Mouse (Mus musculus) ovary, postnatal 10 days (tissue): ENCODE results near the gene Sgtb.

ENCODE experiments used
- DNase-seq: peaks from one replicate; pipeline ENCODE4 v3.0.0; 2022; ENCODE audit warnings: low spot score

Sgtb gene

DNA sequence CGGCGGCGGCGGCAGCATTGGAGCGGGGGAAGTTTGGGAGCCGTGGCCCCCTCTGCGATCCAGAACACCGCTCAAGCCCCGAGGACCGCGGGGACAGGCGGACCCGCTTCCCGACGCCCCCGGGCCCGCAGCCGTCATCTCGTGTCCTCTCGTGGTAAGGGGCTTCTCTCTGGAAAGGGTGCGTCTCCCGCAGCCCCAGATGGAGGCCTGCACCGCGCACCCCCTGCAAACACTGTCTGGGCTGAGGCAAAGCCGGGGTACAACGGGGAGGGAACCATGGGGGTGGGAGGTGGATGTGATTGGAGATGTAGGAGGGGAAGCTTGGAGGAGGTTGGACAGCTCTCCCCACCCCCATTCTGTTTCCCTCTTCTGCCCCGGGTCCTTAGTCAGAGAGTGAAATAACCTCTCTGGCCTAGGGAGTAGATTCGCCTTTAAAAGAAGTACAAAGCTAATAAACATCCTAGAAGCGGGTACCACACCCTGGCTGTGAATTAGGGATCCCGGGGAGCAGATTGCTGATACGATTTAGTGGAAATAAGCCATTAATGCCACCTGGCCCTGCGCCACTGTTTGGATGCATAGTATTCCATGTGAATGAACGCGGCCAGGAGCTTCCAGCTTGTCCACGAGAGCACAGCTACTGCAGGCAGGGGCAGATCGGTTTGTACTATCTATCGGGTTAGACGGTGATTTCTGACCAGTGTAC, 428 bp downstream of the Sgtb start:
- peak; percentile 10 for DNase-seq

DNA sequence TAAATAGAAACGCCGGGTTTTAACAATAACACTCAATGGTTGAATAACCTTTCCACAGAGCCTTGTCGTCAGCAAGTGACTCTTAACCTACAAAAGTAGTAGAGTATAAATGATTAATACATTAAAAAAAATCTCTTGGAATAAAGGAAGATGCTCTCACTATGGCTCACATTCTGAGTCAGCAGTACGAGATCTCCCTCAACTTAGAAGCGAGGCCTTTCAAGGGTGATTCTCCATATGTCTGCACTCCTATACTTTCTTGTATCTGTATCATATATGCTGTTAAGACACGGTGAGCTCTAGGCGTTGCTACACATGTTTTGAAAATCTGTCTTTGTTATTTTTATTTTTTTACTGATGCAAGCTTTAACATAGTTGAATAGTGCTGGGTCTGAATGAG, 985 bp downstream of the Sgtb start:
- no peak for DNase-seq

DNA sequence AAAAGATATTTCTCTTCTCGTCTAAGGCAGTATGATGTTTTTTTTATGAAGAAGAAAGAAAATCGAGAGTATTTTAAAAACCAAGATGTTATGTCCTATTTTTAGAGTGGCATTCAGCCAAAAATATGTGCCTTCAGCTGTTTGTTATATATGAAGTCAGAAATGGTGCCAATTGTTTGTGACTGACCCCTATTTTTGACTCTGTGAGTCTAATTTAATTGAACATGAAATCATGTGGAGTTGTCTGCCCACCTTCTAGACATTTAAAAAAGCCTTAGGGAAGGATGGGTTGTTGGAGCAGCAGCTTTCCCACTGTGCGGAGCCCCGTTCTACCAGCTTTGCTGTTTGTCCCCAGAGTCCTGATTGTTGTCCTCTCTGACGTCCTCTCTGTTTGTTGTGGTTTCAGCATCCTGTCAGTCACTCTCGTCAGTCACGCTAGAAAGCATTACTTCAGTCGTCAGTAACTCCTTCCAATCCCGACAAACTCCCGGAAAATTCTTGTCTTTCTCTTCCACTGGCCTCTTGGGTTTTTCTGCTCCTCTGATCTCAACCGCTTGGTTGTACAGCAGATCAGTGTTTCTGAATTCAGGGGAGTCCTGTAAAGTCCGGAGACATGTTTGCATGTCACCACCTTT, 2.8 kb downstream of the Sgtb start:
- no peak for DNase-seq

DNA sequence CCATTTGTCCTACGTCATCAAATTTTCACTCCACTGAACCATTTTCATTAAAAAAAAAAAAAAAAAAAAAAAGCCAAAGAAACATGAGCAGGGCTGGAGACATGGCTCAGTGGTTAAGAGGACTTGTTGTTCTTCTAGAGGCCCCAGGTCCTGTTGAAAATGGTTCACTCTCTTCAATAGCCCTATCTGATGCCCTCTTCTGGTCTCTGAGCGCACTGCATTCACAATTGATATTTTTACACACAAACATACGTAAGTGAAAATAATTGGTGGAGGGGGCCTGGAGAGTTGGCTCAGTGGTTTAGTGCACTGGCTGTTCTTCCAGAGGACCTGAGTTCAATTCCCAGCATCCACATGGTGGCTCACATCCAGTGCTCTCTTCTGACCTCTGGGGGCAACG, 4.2 kb downstream of the Sgtb start:
- DNase-seq, result no peak

DNA sequence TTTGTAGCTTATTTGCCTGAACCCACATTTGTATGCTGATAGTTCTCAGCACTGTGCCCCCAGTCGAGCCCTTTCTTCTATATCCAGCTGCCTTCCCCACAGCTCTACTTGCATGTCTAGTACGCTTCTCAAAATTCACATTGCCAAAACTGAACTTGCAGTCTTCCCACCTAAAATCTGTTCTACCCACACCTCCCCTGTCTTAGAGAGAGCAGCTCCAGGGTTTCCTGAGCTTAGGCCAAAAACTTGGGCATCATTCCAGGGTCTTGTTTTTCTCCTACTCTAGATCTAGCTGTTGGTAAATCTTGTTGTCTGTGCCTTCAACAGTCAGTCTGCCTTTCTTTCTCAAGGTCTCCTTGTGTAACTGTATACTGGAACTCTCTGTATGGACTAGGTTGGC, 5.3 kb downstream of the Sgtb start:
- DNase-seq, result no peak

DNA sequence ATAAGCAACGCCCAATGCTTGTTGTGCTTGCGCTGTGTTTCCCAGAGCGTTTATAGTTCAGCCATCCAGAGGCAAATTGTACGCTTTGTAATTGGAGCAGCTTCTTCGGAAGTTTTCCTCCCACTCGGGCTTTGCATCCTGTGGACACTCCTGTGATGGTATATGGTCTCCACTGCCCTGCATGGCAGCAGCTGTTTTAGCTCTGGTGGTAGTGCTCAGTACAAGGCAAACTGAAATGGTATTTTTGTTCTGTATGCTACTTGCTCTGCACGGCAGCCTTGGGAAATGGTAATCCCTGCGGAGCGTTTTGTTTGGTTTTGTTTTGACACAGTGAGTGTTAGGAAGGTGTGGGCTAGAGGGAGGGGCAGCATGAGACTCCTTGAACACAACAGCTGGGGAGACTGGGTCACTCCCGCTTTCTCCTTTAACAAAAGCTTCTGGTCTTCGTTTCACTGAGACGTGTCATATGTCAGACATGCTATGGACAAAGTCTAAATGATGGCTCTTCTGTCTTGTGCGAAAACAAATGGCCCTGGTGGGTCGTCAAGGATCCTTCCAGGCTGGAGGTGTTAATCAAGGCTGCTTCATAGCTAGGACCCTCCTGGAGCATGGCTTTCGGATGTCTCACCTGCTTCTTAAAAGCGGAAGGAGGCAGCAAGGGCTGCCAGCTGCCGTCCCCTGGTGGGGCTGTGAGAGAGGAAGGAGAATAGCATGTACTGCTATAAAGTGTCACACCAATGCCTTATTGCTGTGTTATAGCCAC, 12.7 kb downstream of the Sgtb start:
- no peak for DNase-seq

DNA sequence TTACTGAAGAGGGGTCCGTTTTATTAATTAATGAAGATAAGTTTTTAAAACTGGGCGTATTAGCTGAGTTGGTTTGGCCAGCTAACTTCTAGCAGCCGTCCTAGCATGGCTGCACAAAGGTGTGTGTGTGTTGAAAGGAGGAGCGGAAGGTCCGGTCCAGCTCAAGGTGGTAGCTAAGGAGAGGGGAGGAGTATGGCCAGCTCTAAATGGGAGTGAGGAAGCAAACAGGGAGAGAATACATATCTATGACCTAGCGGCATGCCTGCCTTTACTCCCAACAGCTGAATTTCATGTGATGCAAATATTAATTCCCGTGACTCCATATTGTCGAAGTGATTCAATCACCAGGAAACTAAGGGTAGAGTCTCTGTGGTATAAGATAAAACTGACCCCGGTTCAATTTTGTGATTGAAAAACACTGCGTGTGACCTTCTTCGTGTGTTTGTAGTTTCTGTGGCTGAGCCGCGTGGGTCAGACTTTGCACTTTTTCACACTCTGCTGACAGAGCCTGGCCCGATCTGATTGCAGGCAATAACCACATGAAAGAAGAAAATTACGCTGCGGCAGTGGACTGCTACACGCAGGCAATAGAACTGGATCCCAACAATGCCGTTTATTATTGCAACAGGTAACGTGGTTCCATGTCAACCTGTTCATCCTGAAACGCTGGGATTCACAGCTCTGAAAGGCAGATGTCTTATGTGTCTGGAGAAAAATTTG, 14.3 kb downstream of the Sgtb start:
- no peak for DNase-seq

DNA sequence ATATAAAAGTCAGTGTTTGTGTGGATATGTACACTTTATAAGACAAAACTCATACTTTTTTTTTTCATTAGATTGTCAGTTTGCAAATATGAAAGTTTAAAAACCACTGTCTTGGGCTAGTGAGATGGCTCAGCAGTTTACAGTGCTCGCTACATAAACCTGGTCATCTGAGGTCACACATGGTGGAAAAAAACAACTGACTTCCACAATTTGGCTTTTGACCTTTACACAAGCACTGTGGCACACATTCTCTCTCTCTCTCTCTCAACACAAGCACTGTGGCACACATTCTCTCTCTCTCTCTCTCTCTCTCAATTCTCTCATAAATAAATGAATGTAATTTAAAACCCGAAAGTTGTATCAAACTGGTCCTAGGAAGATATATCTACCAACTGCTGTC, 23.0 kb downstream of the Sgtb start:
- no peak for DNase-seq

DNA sequence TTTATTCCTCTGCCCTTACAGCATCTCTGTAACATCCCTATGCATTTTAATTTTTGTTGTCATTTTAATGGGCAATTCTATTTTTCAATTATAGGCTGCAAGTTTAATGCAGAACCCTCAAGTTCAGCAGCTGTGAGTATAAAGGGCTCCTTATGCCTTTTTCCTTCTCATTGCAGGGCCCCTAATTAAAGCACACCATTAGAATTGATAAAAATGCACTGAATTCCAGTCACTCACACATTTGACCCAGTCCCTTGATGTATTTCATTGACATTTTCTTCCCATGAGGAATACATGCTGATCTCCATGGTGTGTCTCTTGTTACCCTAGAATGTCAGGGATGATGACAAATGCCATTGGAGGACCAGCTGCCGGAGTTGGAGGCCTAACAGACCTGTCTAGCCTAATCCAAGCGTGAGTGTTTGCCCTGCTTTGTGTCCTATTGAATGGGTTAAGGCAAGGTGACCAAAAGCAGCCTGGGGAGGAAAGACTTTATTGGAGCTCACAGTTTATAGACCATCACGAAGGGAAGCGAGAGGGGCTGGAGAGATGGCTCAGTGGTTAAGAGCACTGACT, 25.1 kb downstream of the Sgtb start:
- no peak for DNase-seq

DNA sequence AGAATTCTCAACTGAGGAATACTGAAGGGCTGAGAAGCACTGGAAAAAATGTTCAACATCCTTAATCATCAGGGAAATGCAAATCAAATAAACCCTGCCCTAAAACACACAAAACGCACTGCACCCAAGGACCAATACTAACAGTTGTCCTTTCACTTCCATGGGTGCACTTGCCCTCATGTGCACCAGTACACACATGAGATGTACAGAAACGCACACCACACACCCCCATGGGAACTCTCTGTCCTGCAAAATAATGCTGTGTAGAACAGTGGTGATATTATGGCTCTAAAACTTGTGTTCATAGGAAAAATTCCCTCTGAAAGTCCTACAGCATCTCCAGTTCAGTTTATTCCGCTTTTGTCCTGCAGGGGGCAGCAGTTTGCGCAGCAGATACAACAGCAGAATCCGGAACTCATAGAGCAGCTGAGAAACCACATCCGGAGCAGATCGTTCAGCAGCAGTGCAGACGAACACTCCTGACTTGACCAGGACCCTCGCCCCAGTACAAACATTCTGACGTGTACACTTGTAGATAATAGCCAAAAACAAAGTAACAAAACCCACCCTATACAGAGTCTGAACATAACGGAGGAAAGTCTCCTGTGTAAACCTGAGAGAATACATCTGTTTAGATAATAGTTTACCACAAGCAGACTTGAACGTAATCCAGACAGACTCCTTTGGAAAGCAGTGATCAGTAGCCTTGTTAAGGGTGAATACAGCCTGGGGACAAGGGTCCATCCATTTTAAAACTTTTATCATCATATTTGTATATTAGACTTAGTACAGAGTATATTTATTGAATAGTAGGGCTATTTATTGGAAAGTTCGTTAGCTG, 30.0 kb downstream of the Sgtb start:
- peak; percentile 46 for DNase-seq

DNA sequence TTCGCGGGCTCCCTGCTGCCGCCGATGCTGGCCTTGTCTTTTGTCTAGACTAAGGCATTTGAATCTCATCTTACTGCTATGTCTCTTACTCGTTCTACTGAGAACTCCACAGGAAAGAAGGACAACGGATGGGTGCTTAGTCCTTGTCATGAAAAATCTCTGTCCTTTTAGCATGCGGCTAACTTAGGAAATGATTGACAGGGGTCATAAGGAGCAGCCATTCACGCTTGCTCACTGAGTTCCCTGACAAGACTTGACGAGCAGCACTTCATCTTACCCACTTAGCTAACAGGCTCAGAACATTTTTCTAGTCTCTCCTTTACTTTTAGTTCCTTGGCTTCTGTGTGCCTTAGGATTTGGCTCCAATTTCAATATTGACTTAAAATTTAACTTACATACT, 35.3 kb downstream of the Sgtb start:
- DNase-seq, result no peak

DNA sequence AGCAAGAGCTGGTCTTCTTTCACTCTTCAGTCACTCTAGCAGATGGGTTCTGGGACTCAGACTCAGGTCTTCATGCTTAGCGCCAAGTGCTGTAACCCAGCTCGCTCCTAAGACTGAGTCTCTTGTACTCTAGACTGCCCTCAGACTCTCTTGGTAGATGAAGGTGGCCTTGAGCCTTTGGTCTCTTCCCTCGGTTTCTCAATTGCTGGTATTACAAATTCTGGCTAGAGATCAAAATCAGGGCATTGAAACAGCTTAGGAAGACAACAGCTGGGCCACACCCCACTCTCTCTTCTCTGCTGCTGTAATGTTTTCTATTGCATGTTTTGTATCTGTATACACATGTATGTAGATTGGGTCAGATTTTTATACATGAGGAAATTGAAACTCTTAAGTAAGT, 36.1 kb downstream of the Sgtb start:
- DNase-seq, result no peak

DNA sequence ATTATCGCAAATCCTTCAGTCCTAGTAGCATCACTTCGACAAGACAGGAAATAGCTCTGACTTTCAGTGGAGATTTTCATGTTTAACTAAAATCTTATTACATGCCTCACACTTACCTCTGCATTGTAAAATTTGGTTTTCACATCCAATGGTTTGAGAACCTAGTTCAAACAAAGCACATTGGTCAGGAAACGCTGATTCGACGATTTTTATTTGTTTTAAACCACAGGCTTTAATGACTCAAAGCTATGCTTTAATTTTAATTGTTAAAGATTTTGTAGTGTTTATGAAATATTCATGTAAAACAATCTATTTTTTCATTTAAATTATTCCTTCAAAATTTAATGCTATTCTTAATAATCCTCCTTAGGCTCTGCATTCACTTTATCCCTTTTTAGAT, 44.6 kb downstream of the Sgtb start:
- no peak for DNase-seq

DNA sequence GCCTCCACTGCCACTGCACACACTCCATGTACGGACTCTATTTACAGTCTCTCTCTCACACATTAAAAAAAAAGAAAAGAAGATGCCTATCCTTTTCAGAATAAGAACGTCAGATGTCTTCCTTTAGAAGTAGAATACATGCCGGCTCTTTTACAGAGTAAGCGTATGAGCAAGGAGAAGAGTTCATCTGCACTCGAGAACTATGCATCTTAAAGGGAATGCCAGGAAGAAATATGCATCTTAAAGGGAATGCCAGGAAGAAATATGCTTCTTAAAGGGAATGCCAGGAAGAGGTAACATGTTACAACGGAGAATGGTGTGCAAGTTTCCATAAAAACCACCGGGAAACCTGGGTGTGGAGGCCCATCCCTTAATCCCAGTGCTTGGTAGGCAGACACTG, 45.6 kb downstream of the Sgtb start:
- DNase-seq, result no peak

DNA sequence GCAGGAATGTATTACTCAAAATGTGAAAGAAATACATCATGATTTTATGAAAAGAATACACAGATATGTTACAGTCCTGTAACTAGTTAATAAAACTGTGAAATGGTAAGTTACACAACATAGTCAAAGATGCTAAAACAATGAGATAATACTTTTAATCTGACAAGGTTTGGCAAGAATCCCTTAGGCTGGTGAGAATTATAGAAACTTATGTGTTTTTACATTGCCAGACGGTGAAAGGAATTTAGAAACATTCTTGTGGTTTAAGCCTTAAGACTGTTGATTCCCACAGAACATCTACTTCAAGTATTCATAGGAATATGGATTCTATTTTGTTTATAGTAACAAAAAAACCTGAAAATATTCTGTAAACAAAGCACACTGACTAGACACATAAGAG, 46.1 kb downstream of the Sgtb start:
- no peak for DNase-seq

DNA sequence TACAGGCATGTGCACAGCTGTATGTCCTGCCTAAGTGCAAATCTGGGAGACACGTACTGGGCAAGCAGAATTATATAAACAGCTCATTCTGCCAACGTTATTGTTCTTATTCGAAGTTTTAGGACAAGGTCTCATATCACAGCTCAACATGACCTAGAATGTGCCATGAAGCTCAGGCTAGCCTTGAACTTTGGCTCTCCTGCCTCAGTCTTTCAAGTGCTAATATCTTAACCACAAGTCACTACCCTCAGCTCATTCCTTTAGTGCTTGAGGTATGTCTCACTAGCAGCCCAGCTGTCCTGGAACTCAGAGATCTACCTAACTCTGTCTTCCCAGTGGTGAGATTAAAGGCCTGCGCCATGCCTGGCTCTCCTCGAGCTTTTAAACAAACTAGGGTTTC, 62.2 kb downstream of the Sgtb start:
- no peak for DNase-seq

DNA sequence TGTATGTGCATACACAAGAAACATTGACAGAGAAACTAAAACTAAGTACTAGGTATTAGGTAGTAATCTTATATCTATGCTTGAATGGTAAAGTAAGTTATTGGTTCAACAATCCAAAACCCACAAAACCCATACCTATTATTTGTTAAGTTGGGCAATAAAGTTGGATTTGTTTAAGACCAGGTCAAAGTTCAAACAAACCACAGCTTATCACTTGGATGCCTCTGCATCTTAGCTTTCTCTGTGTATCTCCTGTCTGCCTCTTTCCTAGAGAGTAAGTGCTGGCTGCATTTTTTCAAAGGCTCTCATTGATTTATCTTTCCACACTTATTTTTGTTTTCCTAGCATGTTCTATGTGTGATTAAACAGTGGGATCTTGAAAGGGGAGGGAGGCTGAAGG, 63.0 kb downstream of the Sgtb start:
- DNase-seq, result no peak

DNA sequence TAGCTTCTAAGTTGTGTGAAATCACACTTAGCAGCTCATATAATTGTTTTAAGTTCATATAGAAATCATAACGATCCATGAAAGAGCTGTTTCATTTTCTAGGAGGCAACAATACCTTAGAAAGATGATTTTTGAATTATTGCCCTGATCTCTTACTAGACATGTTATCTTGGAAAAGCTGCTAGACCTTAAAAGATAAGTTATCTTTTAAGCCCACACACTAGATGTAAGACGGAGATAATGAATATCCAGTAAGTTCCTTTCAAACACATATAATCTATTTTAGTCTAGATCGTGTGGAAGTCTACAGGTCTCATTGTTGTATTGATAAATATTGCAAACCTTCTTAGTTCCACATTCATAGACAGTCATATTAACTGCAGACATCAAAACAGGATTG, 67.3 kb downstream of the Sgtb start:
- no peak for DNase-seq

DNA sequence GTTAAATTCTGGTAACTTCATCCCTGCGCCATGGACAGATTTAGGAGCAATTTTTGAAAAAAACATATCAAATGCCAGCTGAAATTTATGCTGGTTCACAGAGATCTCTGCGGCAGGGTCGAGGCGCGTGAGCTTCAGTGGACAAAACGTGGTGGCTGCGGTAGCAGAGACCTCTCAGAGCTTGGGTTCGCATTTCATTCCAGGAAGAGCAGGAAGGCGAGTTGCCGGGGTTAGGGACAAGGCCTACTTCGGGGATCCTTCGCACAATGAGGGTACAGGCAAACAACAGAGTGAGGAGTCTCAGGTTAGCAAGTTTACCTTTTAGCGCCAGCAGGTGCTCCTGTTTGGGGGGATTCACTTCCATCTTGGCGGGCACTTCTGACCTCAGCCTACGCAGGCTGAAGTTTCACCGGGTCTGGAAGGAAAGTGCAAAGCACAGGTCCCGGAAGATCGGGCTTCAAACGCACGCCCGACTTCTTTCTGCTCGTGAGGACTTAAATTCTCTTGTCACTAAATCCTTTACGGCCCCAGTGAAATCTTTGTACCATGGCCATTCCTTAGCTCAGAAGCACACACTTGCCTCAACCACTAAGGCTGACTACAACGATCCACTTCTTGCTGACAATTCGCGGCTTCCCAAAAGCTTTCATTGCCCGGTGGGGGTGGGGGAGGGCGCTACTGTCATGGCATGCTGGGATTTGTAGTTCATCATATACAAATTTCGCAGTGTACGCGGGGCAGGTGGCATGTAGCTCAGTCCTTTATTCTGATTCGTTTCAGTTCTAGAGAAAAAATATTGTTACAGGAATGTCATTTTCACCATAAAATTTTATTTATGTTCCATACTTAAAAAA, 68.5 kb downstream of the Sgtb start, which contains the start of gene Trappc13:
TSS of gene Trappc13 (minus strand) at position 674 of the 854 bp plus-strand sequence.
- DNase-seq, result peak; percentile 16

DNA sequence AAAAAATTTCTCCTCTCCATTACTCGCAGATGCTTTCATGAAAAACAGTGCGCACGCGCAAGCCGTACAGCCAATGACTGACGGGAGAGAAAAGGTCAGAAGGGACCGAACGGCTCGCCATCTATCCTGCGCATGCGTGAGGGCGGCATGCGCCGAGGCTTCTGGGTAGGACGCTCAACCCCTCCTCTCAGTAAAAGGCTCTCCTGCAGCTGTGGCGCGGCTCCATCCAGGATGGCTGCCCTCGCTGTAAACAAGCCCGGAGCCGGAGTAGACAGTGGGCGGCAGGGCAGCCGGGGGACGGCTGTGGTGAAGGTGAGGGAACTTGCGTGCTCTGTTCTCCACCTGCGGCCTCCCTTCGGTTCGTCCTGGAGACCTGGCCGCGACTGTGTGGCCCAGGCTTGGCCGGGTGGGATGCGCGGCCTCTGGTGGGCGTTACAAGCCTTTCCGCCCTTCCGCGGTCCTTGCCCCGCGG, 69.1 kb downstream of the Sgtb start, which contains the start of gene Trim23:
TSS of gene Trim23 (plus strand) at position 148 of the 472 bp plus-strand sequence.
- peak; percentile 85 for DNase-seq
